In the genomic region with DNA sequence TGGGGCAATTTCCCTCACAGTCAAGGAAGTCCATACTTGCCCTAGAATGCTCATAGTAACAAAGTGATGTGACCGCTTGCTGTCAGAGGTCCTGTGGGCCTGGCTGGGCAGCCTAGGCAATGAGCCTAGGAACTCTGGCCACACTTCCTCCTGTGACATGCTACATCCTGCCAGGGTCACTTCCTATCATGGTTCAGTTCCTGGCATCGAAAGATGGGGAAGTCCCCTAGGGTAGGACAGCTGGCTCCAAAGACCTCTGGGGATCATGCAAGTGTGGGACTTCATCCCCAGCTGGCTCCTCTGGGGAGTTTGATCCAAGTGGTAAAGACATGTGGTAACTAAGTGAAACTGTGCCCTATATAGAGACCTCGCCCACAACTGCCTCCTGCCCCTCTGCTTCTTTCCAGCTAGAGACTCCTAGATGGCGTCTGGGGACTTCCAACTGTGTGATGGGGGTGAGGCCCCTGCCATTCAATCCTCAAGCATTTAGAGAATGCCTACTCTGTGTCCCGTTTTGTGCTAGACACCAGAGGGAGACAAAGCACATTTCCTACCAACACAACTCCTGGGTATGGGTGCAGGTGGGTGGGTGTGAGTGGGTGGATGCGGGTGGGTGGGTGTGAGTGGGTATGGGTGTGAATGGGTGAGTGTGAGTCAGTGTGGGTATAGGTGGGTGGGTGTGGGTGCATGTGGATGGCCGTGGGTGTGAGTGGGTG, we compare ENCODE assay signal across 9 mouse cellular contexts. TPM values are rescaled to one million over a fixed set of nuclear protein-coding genes. Genes with fewer than 3 reads are reported as not detected.
A peak's percentile ranks its signal among the peaks of the same experiment; 100 is the strongest.
DNase-seq lines count a peak whose midpoint lies in the region; ATAC-seq lines count a peak whose summit lies in the region.
"Had no signal": no experiment of that assay in that cellular context is flagged by ENCODE, and none has a peak within 500 bp of the region (broad histone marks: within the 10 kb centered on the region; RNA-seq: fewer than 3 reads in every experiment).

No protein-coding gene starts in this region.

- DNase-seq in adrenal gland, adult 2 months: peak; percentile 27
- DNase-seq in adrenal gland, postnatal 4 days (ENCODE audit: low spot score in 2 of 2): no peak
- DNase-seq in kidney, postnatal 14 days: peak; percentile 33
- no peak for DNase-seq in kidney, adult 11 months
- peak; percentile 26 to 59 for DNase-seq in kidney, postnatal 25 days
- DNase-seq in cerebellum, postnatal 25 days: no peak
- DNase-seq in retina, embryonic 14.5 days (ENCODE audit: low spot score): no peak

- ATAC-seq in neutrophil, adult 5-6 weeks (ENCODE audit: extremely low read depth, insufficient number of reproducible peaks, low FRiP score, poor library complexity, severe bottlenecking): peak; percentile 88

RNA-seq across cellular contexts. Expression of gene Ccm2l, which starts 18.7 kb away (rescaled TPM):
- 10 to 100 TPM; 12.7 to 15.3 TPM for total RNA-seq in adrenal gland, adult 2 months (2021)
- 37.1 and 49.1 TPM in 2 replicates for polyA plus RNA-seq in adrenal gland, adult 2 months (2012; rRNA removed)
- 10 to 100 TPM; 20.7 to 22.8 TPM for total RNA-seq in adrenal gland, postnatal 4 days (2021)
- not detected in 2 replicates for total RNA-seq in neutrophil, adult 5-6 weeks (2017)

RNA-seq across cellular contexts. Expression of gene Hck, which starts 23.8 kb away (rescaled TPM):
- total RNA-seq in adrenal gland, adult 2 months (2021): 1 to 10 TPM; 3.1 to 4.6 TPM
- polyA plus RNA-seq in adrenal gland, adult 2 months (2012; rRNA removed): 4.2 and 4.7 TPM in 2 replicates
- total RNA-seq in adrenal gland, postnatal 4 days (2021): 1 to 10 TPM; 3.9 to 4.3 TPM
- 252 and 289 TPM in 2 replicates for total RNA-seq in neutrophil, adult 5-6 weeks (2017)

RNA-seq across cellular contexts. Expression of gene Xkr7, which starts 52.8 kb away (rescaled TPM):
- total RNA-seq in adrenal gland, adult 2 months (2021): 1 to 10 TPM in 1 of 2 experiments, under 1 TPM in 1; 0.49 to 1.0 TPM
- polyA plus RNA-seq in adrenal gland, adult 2 months (2012; rRNA removed): 1.0 and 1.6 TPM in 2 replicates
- total RNA-seq in adrenal gland, postnatal 4 days (2021): 1 to 10 TPM; 3.0 to 3.2 TPM
- not detected in 2 replicates for total RNA-seq in neutrophil, adult 5-6 weeks (2017)
- polyA plus RNA-seq: limb, embryonic 11.5 days had no signal

Comparison
In these comparisons a context has a peak if more than half of its experiments do, and no peak if none do; other contexts are left out.
1. DNase-seq: peak in adrenal gland, adult 2 months (single experiment), kidney, postnatal 14 days (single experiment) and kidney, postnatal 25 days (2 of 2); none in adrenal gland, postnatal 4 days (0 of 2), kidney, adult 11 months (single experiment), cerebellum, postnatal 25 days (0 of 2) and retina, embryonic 14.5 days (single experiment).
2. RNA of gene Ccm2l, which starts 18.7 kb away (total RNA-seq): 20.7 to 22.8 TPM in adrenal gland, postnatal 4 days and 12.7 to 15.3 TPM in adrenal gland, adult 2 months; not detected in neutrophil, adult 5-6 weeks; every median in the first group is over 10 times any median in the second.
3. RNA of gene Hck, which starts 23.8 kb away (total RNA-seq): 252 to 289 TPM in neutrophil, adult 5-6 weeks; 3.1 to 4.6 TPM in adrenal gland, adult 2 months and 3.9 to 4.3 TPM in adrenal gland, postnatal 4 days; every median in the first group is over 10 times any median in the second.